Mouse (Mus musculus) myocyte (in vitro differentiated cells): ENCODE results near the gene Clspn. TPM values are rescaled to one million over a fixed set of nuclear protein-coding genes. Genes with fewer than 3 reads are reported as not detected.
A peak's percentile ranks its signal among the peaks of the same experiment; 100 is the strongest.

ENCODE experiments used
- H3K27me3 ChIP-seq: one replicate; pipeline ENCODE4 v1.6.1; 2011; ENCODE audit not compliant: control insufficient read depth, insufficient read depth, insufficient read length
- H3K36me3 ChIP-seq: one replicate; pipeline ENCODE4 v1.6.1; 2011; ENCODE audit not compliant: control insufficient read depth, insufficient read depth
- H3K4me2 ChIP-seq: one replicate; pipeline ENCODE4 v1.6.1; 2011; ENCODE audit warnings: low read depth, control low read depth
- H3K4me3 ChIP-seq: one replicate; pipeline ENCODE4 v1.5.1; 2011; ENCODE audit warnings: mild to moderate bottlenecking, control low read depth, moderate library complexity
- H3K79me2 ChIP-seq: one replicate; pipeline ENCODE4 v1.6.1; 2011; ENCODE audit not compliant: control insufficient read depth, insufficient read depth
- H3ac ChIP-seq: one replicate; pipeline ENCODE4 v1.6.1; 2011; ENCODE audit not compliant: control insufficient read depth, insufficient read length
- CEBPB ChIP-seq: IDR thresholded peaks from 2 replicates; pipeline ENCODE4 v1.6.1; 2011; ENCODE audit warnings: mild to moderate bottlenecking, moderate library complexity; ENCODE audit not compliant: poor library complexity, insufficient read depth, severe bottlenecking
- E2F4 ChIP-seq: IDR thresholded peaks from one replicate; pipeline ENCODE4 v1.6.1; 2011; ENCODE audit warnings: mild to moderate bottlenecking, control low read depth, moderate library complexity; ENCODE audit not compliant: insufficient read depth
- MAX ChIP-seq: IDR thresholded peaks from one replicate; pipeline ENCODE4 v1.6.1; 2011; ENCODE audit warnings: low read depth, mild to moderate bottlenecking, control low read depth
- MYOD1 ChIP-seq, 3 experiments: IDR thresholded peaks; one replicate each; pipeline ENCODE4 v1.6.1; 2011; ENCODE audit warnings: control low read depth in 2 of 3, low read depth in 2 of 3, mild to moderate bottlenecking in 2 of 3, moderate library complexity in 1 of 3; ENCODE audit not compliant: insufficient read length in 2 of 3, control insufficient read depth in 1 of 3
- MYOG ChIP-seq, 3 experiments: IDR thresholded peaks; one replicate each; pipeline ENCODE4 v1.6.1; 2011; ENCODE audit warnings: control low read depth in 2 of 3, low read depth in 2 of 3, mild to moderate bottlenecking in 2 of 3; ENCODE audit not compliant: insufficient read length in 2 of 3, control insufficient read depth in 1 of 3, insufficient read depth in 1 of 3
- POLR2A ChIP-seq: IDR thresholded peaks from one replicate; pipeline ENCODE4 v1.6.1; 2011; ENCODE audit warnings: low read depth, mild to moderate bottlenecking, control low read depth, moderate library complexity; ENCODE audit not compliant: insufficient read length
- POLR2AphosphoS2 ChIP-seq: IDR thresholded peaks from one replicate; pipeline ENCODE4 v1.6.1; 2011; ENCODE audit warnings: low read depth, control low read depth; ENCODE audit not compliant: insufficient read length
- REST ChIP-seq: IDR thresholded peaks from one replicate; pipeline ENCODE4 v1.6.1; 2011; ENCODE audit warnings: mild to moderate bottlenecking, control low read depth, moderate library complexity; ENCODE audit not compliant: insufficient read depth, insufficient read length
- SRF ChIP-seq: IDR thresholded peaks from one replicate; pipeline ENCODE4 v1.6.1; 2011; ENCODE audit warnings: low read depth; ENCODE audit not compliant: control insufficient read depth, insufficient read length
- TCF12 ChIP-seq: IDR thresholded peaks from one replicate; pipeline ENCODE4 v1.6.1; 2011; ENCODE audit warnings: mild to moderate bottlenecking, control low read depth; ENCODE audit not compliant: poor library complexity, insufficient read depth, severe bottlenecking
- TCF3 ChIP-seq: IDR thresholded peaks from one replicate; pipeline ENCODE4 v1.6.1; 2011; ENCODE audit warnings: low read depth, control low read depth; ENCODE audit not compliant: insufficient read length
- USF1 ChIP-seq: IDR thresholded peaks from one replicate; pipeline ENCODE4 v1.6.1; 2011; ENCODE audit warnings: low read depth, mild to moderate bottlenecking, control low read depth, moderate library complexity
- polyA plus RNA-seq: library from polyadenylated mRNA; unstranded; fragments of >200 nt; fragmentation: generic; extraction: Trizol; gene quantifications from one replicate; pipeline ENCODE4 v1.2.1, GENCODE M21; 2012; ENCODE audit warnings: missing spikeins

Gene Clspn
- polyA plus RNA-seq, 1 experiment: 1.7 TPM

DNA sequence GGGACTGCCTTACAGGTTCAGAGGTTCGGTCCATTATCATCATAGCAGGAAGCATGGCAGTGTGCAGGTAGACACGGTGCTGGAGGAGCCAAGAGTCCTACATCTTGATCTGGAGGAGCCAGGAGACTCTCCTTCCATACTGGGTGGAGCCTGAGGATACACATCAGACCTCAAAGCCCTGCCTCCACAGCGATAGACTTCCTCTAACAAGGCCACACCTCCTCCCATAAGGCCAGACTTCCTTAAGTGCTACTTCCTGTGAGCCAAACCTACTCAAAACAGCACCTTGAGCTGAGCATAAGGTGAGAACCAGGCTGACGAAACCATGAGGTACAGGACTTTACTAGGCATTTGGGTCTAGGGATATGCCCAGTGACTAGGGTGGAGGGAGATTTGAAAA is 59.6 kb downstream of the Clspn start:
- H3K36me3 ChIP-seq: no peaks in the 10 kb centered on the region
- no peak overlapping the region for H3K4me3 ChIP-seq
- H3K27me3 ChIP-seq: peaks cover 27% of the 10 kb centered on the region
- H3K4me2 ChIP-seq: no peak overlapping the region
- no peak for TF ChIP-seq POLR2AphosphoS2
- TF ChIP-seq TCF3: no peak
- TF ChIP-seq E2F4: no peak
- TF ChIP-seq MYOD1 (IDR thresholded peaks at IDR 0.05; ENCODE audit: control insufficient read depth in 1 of 3, insufficient read length in 2 of 3, low read depth in 2 of 3): no peak
- TF ChIP-seq CEBPB: no peak
- no peak for TF ChIP-seq USF1
- no peak for TF ChIP-seq TCF12
- TF ChIP-seq MAX: no peak
- no peak for TF ChIP-seq MYOG (IDR thresholded peaks at IDR 0.05; ENCODE audit: control insufficient read depth in 1 of 3, insufficient read depth in 1 of 3, insufficient read length in 2 of 3, low read depth in 2 of 3)
- TF ChIP-seq POLR2A: no peak
- no peak for TF ChIP-seq REST
- no peak for TF ChIP-seq SRF
- no peaks in the 10 kb centered on the region for H3K79me2 ChIP-seq
- H3ac ChIP-seq: no peak overlapping the region

- peaks cover 54% of the 10 kb centered on the region for H3K27me3 ChIP-seq
- H3K4me2 ChIP-seq: no peak overlapping the region
- no peak for TF ChIP-seq TCF3
- no peak for TF ChIP-seq TCF12
- no peak for TF ChIP-seq POLR2AphosphoS2
- TF ChIP-seq POLR2A: no peak
- no peak for TF ChIP-seq MYOD1 (IDR thresholded peaks at IDR 0.05; ENCODE audit: control insufficient read depth in 1 of 3, insufficient read length in 2 of 3, low read depth in 2 of 3)
- H3ac ChIP-seq: no peak overlapping the region
- no peak overlapping the region for H3K4me3 ChIP-seq
- H3K79me2 ChIP-seq: no peaks in the 10 kb centered on the region
- H3K36me3 ChIP-seq: no peaks in the 10 kb centered on the region
Measured at GRCm38 (mm10) chr4:126619691-126620330, 63.1 kb downstream of the Clspn start.

DNA sequence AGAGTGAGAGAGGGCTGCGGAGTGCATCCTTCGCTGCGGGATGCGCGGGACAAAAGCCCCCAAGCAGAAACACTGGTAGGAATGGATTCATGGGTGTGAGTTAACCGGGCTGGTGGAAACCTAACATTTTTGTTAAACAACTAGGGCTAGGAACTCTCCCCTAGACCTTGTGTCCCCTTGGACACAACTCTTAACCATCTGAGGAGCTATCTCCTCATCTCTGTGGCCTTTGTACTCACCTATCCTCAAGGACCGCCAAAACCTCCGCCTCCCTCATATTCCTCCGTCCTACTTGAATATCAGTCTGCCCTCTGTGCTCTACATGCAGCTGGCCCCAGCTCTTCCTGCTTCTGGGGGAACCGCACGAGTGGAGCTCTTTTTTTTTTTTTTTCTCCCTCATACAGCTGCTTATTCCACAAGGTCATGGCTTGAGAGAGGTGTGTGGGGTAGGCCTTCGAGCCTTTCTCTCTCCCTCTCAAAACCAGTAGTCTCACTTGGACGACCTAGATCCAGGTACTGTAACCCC is 63.7 kb downstream of the Clspn start:
- H3ac ChIP-seq: no peak overlapping the region
- H3K4me2 ChIP-seq: no peak overlapping the region
- no peak overlapping the region for H3K4me3 ChIP-seq
- TF ChIP-seq MAX (no peak), TCF3 (no peak), MYOG (IDR thresholded peaks at IDR 0.05; ENCODE audit: control insufficient read depth in 1 of 3, insufficient read depth in 1 of 3, insufficient read length in 2 of 3, low read depth in 2 of 3) (no peak), E2F4 (no peak), POLR2AphosphoS2 (no peak), REST (no peak), CEBPB (no peak), TCF12 (no peak)
- H3K36me3 ChIP-seq: no peaks in the 10 kb centered on the region
- H3K27me3 ChIP-seq: peaks cover 59% of the 10 kb centered on the region
- H3K79me2 ChIP-seq: no peaks in the 10 kb centered on the region

- H3K4me3 ChIP-seq: no peak overlapping the region
- H3K27me3 ChIP-seq: peaks cover 62% of the 10 kb centered on the region
- no peaks in the 10 kb centered on the region for H3K79me2 ChIP-seq
- peak overlapping the region; percentile 6 for H3K4me2 ChIP-seq
- no peak overlapping the region for H3ac ChIP-seq
- no peaks in the 10 kb centered on the region for H3K36me3 ChIP-seq
- TF ChIP-seq REST (no peak), CEBPB (no peak), E2F4 (no peak), TCF3 (no peak), SRF (no peak), POLR2A (no peak), TCF12 (no peak), POLR2AphosphoS2 (no peak), MYOG (IDR thresholded peaks at IDR 0.05; ENCODE audit: control insufficient read depth in 1 of 3, insufficient read depth in 1 of 3, insufficient read length in 2 of 3, low read depth in 2 of 3) (no peak), MAX (no peak), MYOD1 (IDR thresholded peaks at IDR 0.05; ENCODE audit: control insufficient read depth in 1 of 3, insufficient read length in 2 of 3, low read depth in 2 of 3) (no peak), USF1 (no peak)
Measured at GRCm38 (mm10) chr4:126627021-126627681, 70.4 kb downstream of the Clspn start.

- H3K4me2 ChIP-seq: no peak overlapping the region
- no peak overlapping the region for H3ac ChIP-seq
- H3K4me3 ChIP-seq: no peak overlapping the region
- no peak for TF ChIP-seq E2F4
- no peaks in the 10 kb centered on the region for H3K36me3 ChIP-seq
- no peaks in the 10 kb centered on the region for H3K79me2 ChIP-seq
- peaks cover 49% of the 10 kb centered on the region for H3K27me3 ChIP-seq
Measured at GRCm38 (mm10) chr4:126631922-126632321, 75.2 kb downstream of the Clspn start.
